Mouse (Mus musculus) myocyte (in vitro differentiated cells): ENCODE results near the gene Nsg2. TPM values are rescaled to one million over a fixed set of nuclear protein-coding genes. Genes with fewer than 3 reads are reported as not detected.
A peak's percentile ranks its signal among the peaks of the same experiment; 100 is the strongest.

Experiments
- H3K27me3 ChIP-seq: one replicate; pipeline ENCODE4 v1.6.1; 2011; ENCODE audit not compliant: control insufficient read depth, insufficient read depth, insufficient read length
- H3K36me3 ChIP-seq: one replicate; pipeline ENCODE4 v1.6.1; 2011; ENCODE audit not compliant: control insufficient read depth, insufficient read depth
- H3K4me2 ChIP-seq: one replicate; pipeline ENCODE4 v1.6.1; 2011; ENCODE audit warnings: low read depth, control low read depth
- H3K4me3 ChIP-seq: one replicate; pipeline ENCODE4 v1.5.1; 2011; ENCODE audit warnings: mild to moderate bottlenecking, control low read depth, moderate library complexity
- H3K79me2 ChIP-seq: one replicate; pipeline ENCODE4 v1.6.1; 2011; ENCODE audit not compliant: control insufficient read depth, insufficient read depth
- H3ac ChIP-seq: one replicate; pipeline ENCODE4 v1.6.1; 2011; ENCODE audit not compliant: control insufficient read depth, insufficient read length
- CEBPB ChIP-seq: IDR thresholded peaks from 2 replicates; pipeline ENCODE4 v1.6.1; 2011; ENCODE audit warnings: mild to moderate bottlenecking, moderate library complexity; ENCODE audit not compliant: poor library complexity, insufficient read depth, severe bottlenecking
- E2F4 ChIP-seq: IDR thresholded peaks from one replicate; pipeline ENCODE4 v1.6.1; 2011; ENCODE audit warnings: mild to moderate bottlenecking, control low read depth, moderate library complexity; ENCODE audit not compliant: insufficient read depth
- MAX ChIP-seq: IDR thresholded peaks from one replicate; pipeline ENCODE4 v1.6.1; 2011; ENCODE audit warnings: low read depth, mild to moderate bottlenecking, control low read depth
- MYOD1 ChIP-seq, 3 experiments: IDR thresholded peaks; one replicate each; pipeline ENCODE4 v1.6.1; 2011; ENCODE audit warnings: control low read depth in 2 of 3, low read depth in 2 of 3, mild to moderate bottlenecking in 2 of 3, moderate library complexity in 1 of 3; ENCODE audit not compliant: insufficient read length in 2 of 3, control insufficient read depth in 1 of 3
- MYOG ChIP-seq, 3 experiments: IDR thresholded peaks; one replicate each; pipeline ENCODE4 v1.6.1; 2011; ENCODE audit warnings: control low read depth in 2 of 3, low read depth in 2 of 3, mild to moderate bottlenecking in 2 of 3; ENCODE audit not compliant: insufficient read length in 2 of 3, control insufficient read depth in 1 of 3, insufficient read depth in 1 of 3
- POLR2A ChIP-seq: IDR thresholded peaks from one replicate; pipeline ENCODE4 v1.6.1; 2011; ENCODE audit warnings: low read depth, mild to moderate bottlenecking, control low read depth, moderate library complexity; ENCODE audit not compliant: insufficient read length
- POLR2AphosphoS2 ChIP-seq: IDR thresholded peaks from one replicate; pipeline ENCODE4 v1.6.1; 2011; ENCODE audit warnings: low read depth, control low read depth; ENCODE audit not compliant: insufficient read length
- REST ChIP-seq: IDR thresholded peaks from one replicate; pipeline ENCODE4 v1.6.1; 2011; ENCODE audit warnings: mild to moderate bottlenecking, control low read depth, moderate library complexity; ENCODE audit not compliant: insufficient read depth, insufficient read length
- SRF ChIP-seq: IDR thresholded peaks from one replicate; pipeline ENCODE4 v1.6.1; 2011; ENCODE audit warnings: low read depth; ENCODE audit not compliant: control insufficient read depth, insufficient read length
- TCF12 ChIP-seq: IDR thresholded peaks from one replicate; pipeline ENCODE4 v1.6.1; 2011; ENCODE audit warnings: mild to moderate bottlenecking, control low read depth; ENCODE audit not compliant: poor library complexity, insufficient read depth, severe bottlenecking
- TCF3 ChIP-seq: IDR thresholded peaks from one replicate; pipeline ENCODE4 v1.6.1; 2011; ENCODE audit warnings: low read depth, control low read depth; ENCODE audit not compliant: insufficient read length
- USF1 ChIP-seq: IDR thresholded peaks from one replicate; pipeline ENCODE4 v1.6.1; 2011; ENCODE audit warnings: low read depth, mild to moderate bottlenecking, control low read depth, moderate library complexity
- polyA plus RNA-seq: library from polyadenylated mRNA; unstranded; fragments of >200 nt; fragmentation: generic; extraction: Trizol; gene quantifications from one replicate; pipeline ENCODE4 v1.2.1, GENCODE M21; 2012; ENCODE audit warnings: missing spikeins

Gene Nsg2
- polyA plus RNA-seq, 1 experiment = 0.18 TPM

DNA sequence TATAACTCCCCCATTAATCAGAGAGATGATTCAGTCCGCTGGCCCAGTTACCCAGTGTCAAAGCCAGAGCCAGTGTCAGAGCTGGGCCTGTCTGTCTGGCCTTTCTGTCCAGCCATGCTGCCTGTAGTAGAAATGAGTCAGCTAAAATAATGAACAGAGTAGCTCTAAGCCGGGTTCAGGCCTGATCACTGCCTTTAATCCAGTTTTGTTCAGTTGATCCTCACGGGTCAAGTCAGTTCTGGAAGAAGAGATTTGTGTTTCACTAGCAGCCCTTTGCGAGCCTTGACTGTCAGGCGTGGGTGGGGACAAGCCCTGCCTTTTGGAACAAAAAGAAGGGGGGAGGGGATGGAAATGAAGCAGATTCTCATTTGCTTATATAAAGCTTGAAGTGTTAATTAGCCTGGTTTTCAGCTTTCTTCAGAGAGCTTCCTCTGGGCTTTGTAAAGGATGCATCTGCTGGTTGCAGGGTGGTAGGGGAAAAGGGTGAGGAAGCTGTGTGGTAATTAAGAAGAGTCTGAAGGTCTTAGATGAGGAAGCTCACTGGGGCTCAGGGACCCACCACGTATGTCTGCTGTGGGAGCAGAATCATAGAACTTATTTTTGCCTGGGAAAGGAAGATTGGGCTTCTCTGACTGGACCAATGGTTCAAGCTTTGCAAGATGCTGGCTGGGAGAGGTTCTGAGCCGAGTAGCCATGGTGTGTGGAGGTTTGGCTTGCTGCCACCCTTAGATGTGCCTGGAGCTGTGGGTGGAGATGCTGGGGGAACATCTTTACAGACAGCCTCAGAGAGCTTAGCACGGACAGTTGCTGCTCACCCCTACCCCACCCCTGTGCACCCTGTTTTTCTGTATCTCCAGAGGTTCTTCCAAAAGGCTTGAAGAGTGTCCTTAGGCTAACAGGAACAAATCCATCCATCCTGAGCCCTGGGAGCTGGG lies 20.0 kb downstream of the Nsg2 start:
- no peaks in the 10 kb centered on the region for H3K79me2 ChIP-seq
- H3K36me3 ChIP-seq = no peaks in the 10 kb centered on the region
- no peak overlapping the region for H3K4me2 ChIP-seq
- TF ChIP-seq POLR2A (no peak), SRF (no peak), E2F4 (no peak), CEBPB (no peak), MYOG (IDR thresholded peaks at IDR 0.05; ENCODE audit: control insufficient read depth in 1 of 3, insufficient read depth in 1 of 3, insufficient read length in 2 of 3, low read depth in 2 of 3) (no peak), MAX (no peak), TCF3 (no peak), POLR2AphosphoS2 (no peak), TCF12 (no peak), REST (no peak), MYOD1 (IDR thresholded peaks at IDR 0.05; ENCODE audit: control insufficient read depth in 1 of 3, insufficient read length in 2 of 3, low read depth in 2 of 3) (no peak), USF1 (no peak)
- H3K4me3 ChIP-seq = no peak overlapping the region
- H3ac ChIP-seq = no peak overlapping the region
- no peaks in the 10 kb centered on the region for H3K27me3 ChIP-seq

DNA sequence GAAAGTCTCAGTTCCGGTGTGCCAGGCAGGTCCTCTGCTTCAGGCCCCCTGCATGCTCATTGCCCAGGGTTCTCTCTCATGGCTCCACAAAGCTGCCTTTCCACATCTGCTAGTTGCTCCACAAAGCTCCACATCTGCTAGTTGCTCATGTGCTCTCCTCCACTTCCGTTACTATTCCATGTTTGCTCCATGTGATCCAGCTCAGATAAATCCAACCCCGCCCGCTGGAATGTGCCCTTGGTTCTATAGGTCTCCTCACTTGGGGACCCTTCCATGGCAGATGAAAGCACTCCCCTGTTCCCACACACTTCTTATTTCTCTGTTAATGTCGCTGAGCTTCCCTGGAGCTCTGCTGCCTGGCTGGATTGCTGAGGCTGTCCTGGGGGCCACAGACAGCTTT lies 26.4 kb downstream of the Nsg2 start:
- Histone ChIP-seq H3K4me3 (no peak overlapping the region), H3K27me3 (no peaks in the 10 kb centered on the region), H3K79me2 (no peaks in the 10 kb centered on the region), H3K4me2 (no peak overlapping the region), H3ac (no peak overlapping the region), H3K36me3 (no peaks in the 10 kb centered on the region)
- TF ChIP-seq POLR2A (no peak), REST (no peak), TCF12 (no peak), MAX (no peak), USF1 (no peak), MYOG (IDR thresholded peaks at IDR 0.05; ENCODE audit: control insufficient read depth in 1 of 3, insufficient read depth in 1 of 3, insufficient read length in 2 of 3, low read depth in 2 of 3) (no peak)

DNA sequence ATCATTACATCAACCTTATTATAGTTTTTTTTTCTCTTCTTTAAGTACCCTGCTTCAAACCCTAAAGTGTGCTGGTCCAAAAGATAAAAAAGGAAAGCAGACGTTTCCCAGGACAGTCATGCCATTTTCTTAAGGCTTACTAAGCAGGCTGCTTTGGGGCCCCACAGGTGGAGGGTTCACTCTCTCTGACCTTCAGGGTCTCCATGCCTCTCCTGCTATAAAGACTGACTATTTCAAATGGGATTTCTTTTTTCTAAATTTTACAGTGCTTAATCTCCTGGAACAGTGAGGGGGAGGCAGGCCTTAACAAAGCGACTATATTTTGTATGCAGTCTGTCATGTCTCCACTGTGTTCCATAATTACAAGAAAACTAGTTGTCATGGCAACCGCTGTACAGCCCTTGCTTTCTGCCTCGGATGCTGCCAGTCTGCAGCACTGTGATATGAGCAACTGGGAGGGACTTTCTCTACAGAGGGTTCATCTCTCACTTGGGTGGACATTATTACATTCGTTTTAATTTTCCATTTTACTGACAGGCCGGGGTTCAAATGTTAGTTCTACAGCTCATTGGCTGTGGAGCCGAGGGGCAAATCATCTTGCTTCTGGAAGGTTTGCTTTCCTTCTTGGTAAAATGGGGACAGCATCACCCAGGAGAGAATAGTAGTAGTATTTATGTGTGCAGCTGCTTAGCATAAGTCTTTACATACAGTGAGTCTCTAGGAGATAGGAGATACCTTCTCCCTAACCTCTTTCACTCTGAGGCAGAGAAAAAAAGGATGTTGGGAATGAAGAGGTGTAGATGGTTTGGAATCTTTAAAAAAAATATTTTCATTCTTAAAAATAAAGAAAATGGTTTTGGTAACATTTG lies 27.4 kb downstream of the Nsg2 start:
- Histone ChIP-seq H3K36me3 (no peaks in the 10 kb centered on the region), H3K27me3 (no peaks in the 10 kb centered on the region), H3K79me2 (no peaks in the 10 kb centered on the region), H3ac (no peak overlapping the region), H3K4me2 (no peak overlapping the region), H3K4me3 (no peak overlapping the region)
- TF ChIP-seq MYOG (IDR thresholded peaks at IDR 0.05; ENCODE audit: control insufficient read depth in 1 of 3, insufficient read depth in 1 of 3, insufficient read length in 2 of 3, low read depth in 2 of 3) (no peak), REST (no peak), MAX (no peak), USF1 (no peak), TCF12 (no peak), POLR2A (no peak), CEBPB (no peak), MYOD1 (IDR thresholded peaks at IDR 0.05; ENCODE audit: control insufficient read depth in 1 of 3, insufficient read length in 2 of 3, low read depth in 2 of 3) (no peak), SRF (no peak), POLR2AphosphoS2 (no peak), E2F4 (no peak), TCF3 (no peak)

- no peaks in the 10 kb centered on the region for H3K36me3 ChIP-seq
- TF ChIP-seq TCF3 (no peak), TCF12 (no peak)
- no peak overlapping the region for H3ac ChIP-seq
- no peaks in the 10 kb centered on the region for H3K27me3 ChIP-seq
- no peaks in the 10 kb centered on the region for H3K79me2 ChIP-seq
- no peak overlapping the region for H3K4me3 ChIP-seq
- no peak overlapping the region for H3K4me2 ChIP-seq
Measured at GRCm38 (mm10) chr11:32028605-32029004, 28.3 kb downstream of the Nsg2 start.

DNA sequence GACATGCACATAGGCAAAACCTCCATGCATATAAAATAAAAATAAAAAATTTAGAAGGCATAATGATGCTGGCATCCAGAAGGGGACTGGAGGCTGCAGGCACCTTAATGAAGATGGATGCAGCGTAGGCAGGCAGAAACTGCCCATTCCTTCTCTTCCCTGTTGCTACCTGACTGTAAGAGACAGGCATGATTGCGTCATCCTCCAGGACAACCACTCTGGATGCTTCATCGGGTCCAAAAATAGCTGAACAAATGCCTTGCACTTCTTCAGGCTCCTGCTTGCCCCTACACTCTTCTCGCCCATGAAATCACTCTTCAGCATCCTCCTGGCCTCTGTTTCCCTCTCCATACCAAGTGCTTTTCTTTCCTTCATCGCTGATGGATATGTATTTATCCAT lies 29.1 kb downstream of the Nsg2 start:
- H3K27me3 ChIP-seq = no peaks in the 10 kb centered on the region
- no peaks in the 10 kb centered on the region for H3K36me3 ChIP-seq
- no peaks in the 10 kb centered on the region for H3K79me2 ChIP-seq
- no peak overlapping the region for H3ac ChIP-seq
- peak overlapping the region; percentile 18 for H3K4me2 ChIP-seq
- H3K4me3 ChIP-seq = no peak overlapping the region
- TF ChIP-seq REST (no peak), CEBPB (peak; percentile 84; the same call in 1 of the 2 replicates)
